Mouse (Mus musculus) G1E-ER4 (cell line): ENCODE measurements around the gene Vta1. TPM values are rescaled to one million over a fixed set of nuclear protein-coding genes. Genes with fewer than 3 reads are reported as not detected.

Experiments used
- GATA1 ChIP-seq: IDR thresholded peaks from one replicate; pipeline ENCODE4 v1.8.0; 2012; ENCODE audit warnings: low read length, inconsistent platforms
- polyA plus RNA-seq: library from polyadenylated mRNA; stranded (reverse); fragments of >175 nt; gene quantifications from 2 replicates; pipeline ENCODE4 v1.2.3, GENCODE M21; 2012

The Vta1 gene
- 11.7 and 12.0 TPM in 2 replicates for polyA plus RNA-seq

DNA sequence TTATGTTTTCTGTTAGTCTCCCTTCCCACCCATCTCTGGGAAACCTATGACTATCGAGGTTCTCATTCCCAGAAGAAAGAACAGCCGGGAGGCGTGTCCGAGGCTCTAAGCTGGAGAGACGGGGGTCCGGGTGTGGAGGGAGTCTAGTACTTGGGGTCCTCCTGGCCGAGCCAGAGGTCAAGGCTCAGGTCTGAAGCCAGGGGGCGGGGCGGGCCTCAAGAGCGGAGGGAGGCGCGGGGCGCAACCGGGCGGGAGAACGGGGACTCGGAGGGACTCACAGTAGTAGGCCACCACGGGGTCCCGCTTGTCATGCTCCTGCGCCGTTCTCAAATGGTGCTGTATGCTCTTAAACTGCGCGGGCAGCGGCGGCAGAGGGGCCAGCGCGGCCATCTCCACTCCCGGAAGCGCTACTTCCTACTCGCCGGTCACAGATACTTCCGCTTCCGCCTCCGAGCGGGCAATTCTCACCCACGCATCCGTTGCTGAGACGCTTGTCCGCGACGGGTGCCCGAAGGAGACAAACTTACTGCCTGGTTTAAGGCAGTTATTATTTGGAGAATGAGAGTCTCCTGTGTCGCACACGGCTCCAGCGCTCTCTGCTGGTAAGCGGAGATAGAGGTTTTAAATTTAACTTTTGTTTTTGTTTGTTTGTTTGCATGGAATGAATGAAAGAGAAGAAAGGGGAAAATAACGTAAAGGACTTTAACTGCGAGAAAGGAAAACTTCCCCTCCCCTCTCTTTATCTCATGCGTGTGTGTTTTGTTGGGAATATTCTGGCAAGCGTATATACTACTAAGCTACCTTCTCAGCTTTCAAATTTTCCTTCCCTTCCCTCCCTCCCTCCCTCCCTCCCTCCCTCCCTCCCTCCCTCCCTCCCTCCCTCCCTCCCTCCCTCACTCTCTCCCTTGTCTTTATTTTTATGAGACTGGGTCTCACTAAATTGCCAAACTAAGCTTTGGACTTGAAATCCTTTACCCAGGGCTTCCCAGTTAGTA is at the start of gene Vta1, which contains the start of gene Nmbr:
Gene Vta1, minus strand, starts transcription at position 489 of the 995 bp plus-strand sequence.
Gene Nmbr, plus strand, starts transcription at position 520 of the 995 bp plus-strand sequence.
- TF ChIP-seq GATA1 = no peak

DNA sequence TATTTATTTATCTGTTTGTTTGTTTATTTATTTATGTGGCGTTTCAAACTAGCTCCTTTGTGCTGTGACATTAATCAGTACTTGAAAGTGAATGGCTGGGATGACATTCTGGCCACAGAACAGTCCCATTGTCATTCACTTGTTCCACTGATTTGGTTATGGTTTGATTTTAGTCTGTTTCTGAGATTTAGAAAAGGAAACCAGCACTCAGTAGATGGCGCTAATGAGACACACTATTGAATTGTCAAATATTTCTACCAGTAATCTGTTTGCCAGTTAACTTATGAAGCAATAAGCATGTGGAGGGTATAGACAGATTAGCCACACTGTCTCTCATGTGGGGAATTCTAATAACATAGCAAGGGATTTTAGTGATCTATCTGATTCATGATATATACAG is 28.9 kb upstream of the Vta1 start:
- no peak for TF ChIP-seq GATA1

DNA sequence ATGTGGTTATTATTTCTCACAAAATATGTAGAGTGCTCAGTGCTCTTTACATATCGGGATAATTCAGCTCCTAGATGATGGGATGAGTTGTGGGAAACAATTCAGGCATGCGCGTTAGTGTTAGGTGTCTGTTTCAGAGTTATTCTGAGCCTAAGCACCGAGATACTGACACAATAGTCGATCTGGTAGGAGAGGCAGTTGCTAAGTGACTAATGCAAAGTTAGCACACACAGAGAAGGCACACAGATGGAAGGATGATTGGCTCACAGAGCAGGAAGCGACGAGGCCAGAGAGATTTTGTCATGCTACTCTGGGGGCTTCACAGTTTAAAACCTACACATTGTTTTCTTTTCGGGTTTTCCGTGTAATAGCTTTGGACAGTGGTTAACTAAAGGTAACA is 20.3 kb upstream of the Vta1 start:
- no peak for TF ChIP-seq GATA1

DNA sequence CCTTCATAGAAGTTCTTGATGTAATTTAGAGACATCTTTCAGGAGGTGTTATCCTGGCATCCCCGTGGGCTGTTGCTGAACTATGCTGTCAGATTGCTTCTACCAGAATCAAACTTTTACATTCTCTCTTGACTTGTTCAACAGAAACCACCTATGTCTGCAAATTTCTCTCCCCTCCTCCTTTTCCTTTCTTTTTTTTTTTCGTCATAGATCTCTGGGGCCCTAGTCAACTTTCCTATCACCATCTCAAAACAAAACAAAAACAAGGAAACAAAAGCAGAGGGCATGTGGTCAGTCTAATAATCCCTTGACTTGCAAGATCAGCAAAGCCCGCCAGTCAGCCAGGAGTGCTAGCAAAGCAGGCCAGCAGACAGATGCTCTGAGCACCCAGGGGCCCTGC is 12.8 kb upstream of the Vta1 start, which contains the start of gene Gje1:
Gene Gje1, minus strand, starts transcription at position 101 of the 400 bp plus-strand sequence.
- no peak for TF ChIP-seq GATA1

DNA sequence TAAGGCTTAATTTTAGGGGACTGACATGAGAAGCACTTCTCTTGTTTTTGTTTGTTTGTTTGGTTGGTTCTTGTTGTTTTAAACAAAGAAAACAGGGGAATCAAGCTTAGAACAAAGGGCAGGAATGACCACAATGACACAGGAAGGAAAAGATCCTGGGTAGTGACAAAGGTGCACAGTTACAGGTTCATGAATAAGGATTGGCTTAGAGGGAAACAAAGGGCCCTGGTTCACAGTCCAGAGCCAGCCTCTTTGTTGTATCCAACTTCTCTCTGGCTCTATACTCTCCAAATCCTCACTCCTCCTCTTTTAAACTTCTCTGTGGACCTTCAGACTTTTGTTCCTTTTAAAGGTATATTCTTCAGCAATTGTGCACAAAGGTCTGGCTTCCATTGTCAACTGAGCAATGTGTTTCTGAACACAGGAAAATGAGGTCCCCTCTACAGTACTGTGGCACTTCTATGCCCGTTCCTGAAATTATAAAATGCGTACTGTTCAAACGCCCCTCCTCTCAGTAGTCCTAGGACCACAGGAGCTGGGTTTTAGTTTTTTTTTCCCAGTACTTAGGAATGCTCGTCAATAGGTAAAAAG is 1.4 kb downstream of the Vta1 start:
- TF ChIP-seq GATA1 = no peak

DNA sequence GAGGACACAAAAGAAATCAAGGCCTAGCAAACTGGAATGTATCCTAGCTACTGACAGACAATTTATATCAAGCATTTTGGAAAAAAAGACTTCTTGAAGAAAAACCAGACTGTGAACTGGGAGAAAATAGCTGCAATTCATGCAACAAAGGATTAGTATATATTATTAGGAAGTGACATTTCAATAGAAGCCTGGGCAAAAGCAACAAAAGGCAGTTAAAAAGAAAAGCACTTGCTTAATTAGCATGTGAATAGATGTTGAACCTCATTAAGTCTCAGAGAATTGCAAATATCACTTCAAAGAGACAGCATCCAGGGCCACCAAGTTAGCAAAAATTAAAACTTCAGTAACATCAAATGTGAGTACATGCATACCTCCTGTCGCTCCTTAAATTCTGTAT is 2.1 kb downstream of the Vta1 start:
- no peak for TF ChIP-seq GATA1

DNA sequence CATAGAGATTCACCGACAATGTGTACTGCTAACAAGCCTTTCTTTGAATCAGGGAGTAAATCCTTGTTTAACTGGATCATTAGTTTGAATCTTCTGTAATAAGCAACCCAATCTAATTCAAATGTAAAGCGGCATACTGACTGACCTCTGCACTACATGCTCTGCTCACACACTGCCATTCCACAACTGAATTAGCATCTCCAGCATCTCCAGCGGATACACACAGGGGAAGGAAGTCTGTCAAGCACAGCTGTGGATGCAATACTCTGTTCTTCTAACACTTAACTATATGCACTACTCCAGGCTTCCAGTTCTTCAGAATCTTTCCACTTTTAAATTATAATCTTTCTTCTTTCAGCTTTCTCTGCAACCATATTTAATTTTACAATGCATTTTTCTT is 15.0 kb downstream of the Vta1 start:
- TF ChIP-seq GATA1 = no peak

DNA sequence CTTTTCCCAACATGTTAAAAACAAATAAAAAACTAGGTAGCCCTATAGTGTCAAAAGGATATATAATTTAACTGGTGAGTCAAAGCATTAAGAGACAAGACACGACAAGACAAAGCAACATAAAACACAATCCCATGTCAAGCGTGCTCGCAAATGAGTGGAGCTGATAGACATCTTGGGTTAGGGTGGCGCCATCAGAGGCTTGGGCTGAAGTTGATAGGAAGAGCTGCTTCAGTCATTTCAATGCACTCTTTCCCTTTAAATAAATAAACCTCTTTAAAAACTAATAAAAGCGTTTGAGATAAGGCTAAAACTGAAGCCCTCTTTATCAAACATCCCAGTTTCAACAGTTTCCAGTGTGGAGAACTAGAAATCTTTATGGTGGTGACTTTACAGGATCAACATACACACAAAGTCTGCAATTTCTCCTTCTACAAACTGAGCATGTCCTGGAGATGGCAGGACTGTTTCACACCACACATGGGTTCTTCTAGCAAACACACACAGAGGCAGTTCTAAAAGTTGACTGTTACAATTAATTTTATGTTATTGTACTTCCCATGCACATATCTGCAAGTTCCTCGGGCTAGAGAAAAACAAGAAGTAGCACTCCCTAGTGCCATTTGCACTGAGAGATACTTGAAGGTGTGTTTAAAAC is 16.4 kb downstream of the Vta1 start:
- TF ChIP-seq GATA1 = no peak

DNA sequence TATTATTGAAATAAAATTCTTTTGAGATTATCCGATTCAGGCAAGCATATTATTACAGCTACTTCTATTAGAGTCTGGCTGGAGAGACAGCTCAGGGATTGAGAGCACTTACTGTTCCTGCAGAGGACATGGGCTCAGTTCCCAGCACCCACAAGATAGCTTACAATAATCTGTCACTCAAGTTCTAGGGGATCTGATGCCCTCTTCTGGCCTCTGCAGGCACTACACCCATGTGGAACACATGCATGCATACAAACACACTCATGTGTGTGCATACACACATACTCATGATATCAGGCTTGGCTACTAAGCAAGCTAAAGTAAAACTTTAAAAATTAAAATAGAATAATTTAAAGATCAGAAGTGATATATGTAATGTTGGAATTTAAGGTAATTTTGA is 19.7 kb downstream of the Vta1 start:
- no peak for TF ChIP-seq GATA1

DNA sequence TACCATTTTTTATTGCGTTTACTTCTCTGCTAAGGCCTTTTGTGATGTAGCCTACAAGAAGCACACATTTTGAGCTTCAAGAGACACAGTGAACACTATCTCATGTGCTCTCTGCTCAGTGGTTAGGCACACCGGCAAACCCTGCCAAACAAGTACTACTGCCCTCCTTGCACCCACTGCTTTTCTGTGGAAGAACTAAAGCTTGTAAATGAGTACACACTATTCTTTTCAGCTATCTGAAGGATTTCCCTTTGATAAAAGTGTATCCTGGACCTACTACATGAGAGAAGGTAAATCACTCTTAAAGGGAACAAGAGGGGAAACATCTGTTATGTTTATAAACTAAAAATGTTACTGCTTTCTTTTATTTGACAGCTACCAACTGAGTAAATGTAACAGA is 39.2 kb downstream of the Vta1 start:
- no peak for TF ChIP-seq GATA1

DNA sequence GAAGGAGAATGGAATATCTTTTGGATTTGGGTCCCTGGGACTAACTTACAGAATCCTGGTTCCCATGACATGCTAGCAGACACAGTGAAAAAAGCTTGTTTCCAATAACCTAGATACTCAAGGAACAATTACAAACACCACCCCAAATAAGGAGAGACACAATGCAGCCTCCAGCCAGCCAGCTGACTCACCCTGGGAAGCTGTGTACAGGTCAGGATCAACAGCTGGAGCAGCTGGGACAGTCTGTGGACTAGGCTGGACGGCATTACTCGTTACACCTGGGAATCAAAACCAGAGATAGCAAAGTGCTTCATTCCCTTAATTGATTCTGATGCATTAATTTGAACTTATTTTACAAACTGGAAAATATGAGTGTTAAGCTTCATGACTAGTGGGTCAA is 44.5 kb downstream of the Vta1 start:
- TF ChIP-seq GATA1 = no peak

DNA sequence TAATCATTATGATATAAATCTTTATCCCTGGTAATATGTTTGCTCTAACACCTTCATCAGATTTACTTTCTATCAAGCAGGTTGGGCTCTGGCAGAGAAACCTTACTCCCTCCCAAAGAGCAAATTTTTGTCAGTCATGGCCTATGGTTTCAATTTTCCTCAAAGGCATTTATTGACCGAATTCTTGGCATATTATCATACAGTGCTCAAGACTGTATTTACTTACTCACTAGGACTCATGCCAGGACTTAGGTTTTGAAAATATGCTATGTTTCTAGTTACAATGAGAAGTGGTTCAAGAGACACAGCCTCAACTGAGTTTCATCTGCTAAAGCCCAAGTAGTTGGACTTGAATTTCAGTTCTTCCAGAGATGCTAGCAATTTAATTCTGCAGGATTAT is 65.7 kb downstream of the Vta1 start:
- TF ChIP-seq GATA1 = no peak

DNA sequence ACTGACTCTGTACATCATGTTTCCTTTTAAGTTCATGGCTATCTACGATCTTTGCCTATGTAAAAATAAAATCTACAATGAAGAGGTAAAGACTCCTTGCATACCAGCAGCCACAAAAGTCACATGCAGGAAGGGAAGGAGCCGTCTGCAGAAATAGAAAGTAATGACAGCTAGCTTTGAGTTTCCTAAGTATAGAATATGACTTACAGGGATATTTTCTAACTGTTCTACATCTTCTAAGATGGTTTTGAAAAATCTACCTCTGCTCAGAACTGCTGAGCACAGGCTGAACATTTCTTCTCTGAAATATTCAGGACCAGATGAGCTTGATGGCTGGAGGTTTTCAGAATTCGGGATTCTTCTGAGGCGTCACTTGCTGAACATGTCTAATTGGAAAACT is 66.3 kb downstream of the Vta1 start:
- no peak for TF ChIP-seq GATA1

DNA sequence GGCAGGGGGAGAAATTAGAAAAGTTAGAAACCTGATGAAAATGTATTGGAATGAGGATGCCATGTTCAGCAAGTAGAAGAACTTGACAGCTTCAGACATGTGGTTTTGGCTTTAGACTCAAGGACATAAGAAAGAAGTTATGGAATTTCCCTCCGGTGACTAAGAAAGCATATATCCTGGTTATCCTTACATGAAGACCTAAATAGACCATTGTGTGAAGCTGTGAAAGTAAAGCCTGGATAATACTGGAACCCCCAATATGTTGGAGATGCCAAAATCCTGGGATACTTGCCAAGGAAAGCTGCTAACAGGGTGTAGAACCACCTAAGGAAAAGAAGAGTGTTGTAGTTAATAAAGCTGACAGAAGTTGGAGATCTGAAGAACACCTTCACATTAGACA is 79.7 kb downstream of the Vta1 start:
- TF ChIP-seq GATA1 = no peak

DNA sequence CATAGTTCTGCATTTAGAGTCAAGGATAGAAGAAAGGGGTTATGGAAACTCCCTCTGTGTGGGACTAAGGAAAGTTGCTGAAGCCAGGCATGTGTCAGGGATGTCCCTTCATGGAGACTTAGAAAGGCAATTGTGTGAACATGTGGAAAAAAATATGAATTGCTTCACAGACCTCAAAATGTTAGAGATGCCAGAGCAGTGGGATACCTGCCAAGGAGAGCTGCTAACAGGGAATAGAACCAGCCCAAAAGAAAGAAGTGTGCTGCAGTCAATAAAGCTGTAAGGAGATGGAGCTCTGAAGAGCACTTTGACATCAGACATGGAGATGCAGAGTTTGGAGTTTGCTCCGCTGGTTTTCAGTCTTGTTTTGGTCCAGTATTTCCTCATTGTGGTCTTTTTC is 86.2 kb downstream of the Vta1 start:
- TF ChIP-seq GATA1 = no peak

DNA sequence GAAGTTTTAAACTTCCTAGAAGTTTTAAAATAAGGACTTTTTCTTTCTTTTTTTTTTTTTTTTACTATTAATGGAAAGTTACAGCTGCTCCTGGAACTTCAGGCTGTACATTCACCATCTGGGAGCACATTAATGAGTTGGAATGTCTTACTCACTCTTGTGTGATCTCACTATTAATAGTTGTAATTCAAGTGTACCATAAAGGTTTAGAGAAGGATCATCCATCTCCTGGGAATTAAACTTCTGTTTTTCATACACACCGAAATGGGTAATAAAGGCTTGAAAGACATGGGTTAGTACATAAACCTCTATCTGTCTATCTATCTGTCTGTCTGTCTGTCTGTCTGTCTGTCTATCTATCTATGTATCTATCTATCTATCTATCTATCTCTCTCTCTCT is 87.1 kb downstream of the Vta1 start:
- TF ChIP-seq GATA1 = no peak

DNA sequence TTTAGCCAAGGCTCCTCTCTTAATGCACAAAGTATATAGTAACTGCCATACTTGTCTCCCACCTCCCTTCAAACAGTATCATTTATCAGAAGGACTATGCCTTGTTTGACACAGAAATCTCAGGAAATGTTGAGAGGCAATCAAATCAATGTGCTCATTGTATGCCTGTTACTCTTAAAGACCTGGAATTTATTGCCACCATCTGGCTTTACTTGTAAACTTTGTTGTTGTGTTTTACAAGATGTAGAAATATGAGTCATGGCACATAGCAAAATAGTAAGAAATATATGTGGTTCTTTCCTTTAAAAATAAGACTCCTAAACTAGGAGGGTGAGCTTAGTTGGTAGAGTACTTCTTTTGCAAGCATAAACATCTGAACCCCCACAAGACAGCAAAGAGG is 89.9 kb downstream of the Vta1 start:
- no peak for TF ChIP-seq GATA1
